Mouse (Mus musculus) neural tube, embryonic 11.5 days (tissue): Measurements from ENCODE around the gene Mtss1l. TPM values are rescaled to one million over a fixed set of nuclear protein-coding genes. Genes with fewer than 3 reads are reported as not detected.

Experiments used
- ATAC-seq: fragments of 200-750 bp; cut with Nextera tagmentation; 2 replicates; pipeline ENCODE4 v1.8.0; 2017; ENCODE audit warnings: moderate number of reproducible peaks, mild to moderate bottlenecking, moderate TSS enrichment, moderate library complexity; ENCODE audit not compliant: insufficient read depth, low FRiP score, low TSS enrichment
- DNase-seq: peaks from one replicate; pipeline ENCODE4 v3.0.0-alpha.2; 2015; ENCODE audit warnings: low spot score
- H3K27ac ChIP-seq: fragments of 300-500 bp; sonication (generic); 2 replicates; pipeline ENCODE4 v1.5.1; 2014; ENCODE audit warnings: low read depth, mild to moderate bottlenecking, low read length
- H3K27me3 ChIP-seq: fragments of 300-500 bp; sonication (generic); 2 replicates; pipeline ENCODE4 v1.6.1; 2014; ENCODE audit warnings: mild to moderate bottlenecking, low read length, mixed read lengths; ENCODE audit not compliant: control insufficient read depth, insufficient read depth
- H3K36me3 ChIP-seq: fragments of 300-500 bp; sonication (generic); 2 replicates; pipeline ENCODE4 v1.6.1; 2014; ENCODE audit warnings: mild to moderate bottlenecking, low read length, moderate library complexity, mixed read lengths; ENCODE audit not compliant: control insufficient read depth, insufficient read depth
- H3K4me1 ChIP-seq: fragments of 300-500 bp; sonication (generic); 2 replicates; pipeline ENCODE4 v1.6.1; 2014; ENCODE audit warnings: low read length, mixed read lengths; ENCODE audit not compliant: control insufficient read depth, insufficient read depth
- H3K4me2 ChIP-seq: fragments of 300-500 bp; sonication (generic); 2 replicates; pipeline ENCODE4 v1.6.1; 2014; ENCODE audit warnings: low read depth, mild to moderate bottlenecking, moderate library complexity
- H3K4me3 ChIP-seq: fragments of 300-500 bp; sonication (generic); 2 replicates; pipeline ENCODE4 v1.5.1; 2014; ENCODE audit warnings: low read depth, low read length
- H3K9ac ChIP-seq: fragments of 300-500 bp; sonication (generic); 2 replicates; pipeline ENCODE4 v1.6.1; 2014; ENCODE audit warnings: mild to moderate bottlenecking, low read length
- H3K9me3 ChIP-seq: fragments of 300-500 bp; sonication (generic); 2 replicates; pipeline ENCODE4 v1.6.1; 2016; ENCODE audit warnings: low read length; ENCODE audit not compliant: control insufficient read depth
- WGBS: fragments of 180-500 bp; shearing (Covaris S2); extraction: QIAGEN DNeasy Blood & Tissue Kit; methylation state at CpG from one replicate; pipeline ENCODE4 v1.1.7; 2014; 5-methylcytosine and 5-hydroxymethylcytosine counted together
- polyA plus RNA-seq: library from polyadenylated mRNA; unstranded; fragments of >200 nt; fragmentation: Nextera tagmentation; extraction: Ambion mirVana; gene quantifications from 2 replicates; pipeline ENCODE4 v1.2.1, GENCODE M21; 2014

Gene Mtss1l
- polyA plus RNA-seq, 1 experiment from 2014 or later = 18.3 TPM

DNA sequence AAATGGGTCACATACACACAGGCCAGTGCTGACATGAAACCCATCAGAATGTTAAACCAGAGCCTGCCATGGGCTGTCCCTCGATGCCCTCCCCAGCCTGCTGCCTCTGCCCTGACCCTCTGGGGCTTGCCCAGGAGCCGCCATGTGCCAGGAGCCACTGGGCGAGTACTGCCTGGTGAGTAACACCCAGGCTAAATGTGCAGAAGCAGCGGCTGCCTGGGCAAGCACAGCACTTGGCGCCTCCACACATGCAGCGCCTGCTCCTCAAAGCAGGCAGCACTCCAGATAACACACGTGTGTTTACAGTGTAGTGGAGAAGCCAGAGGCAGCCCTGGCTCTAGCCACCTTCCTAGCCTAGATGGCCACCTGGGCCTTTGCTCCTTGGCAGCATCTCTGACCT lies 8.2 kb upstream of the Mtss1l start:
- Histone ChIP-seq H3K9ac (no peak overlapping the region), H3K4me1 (peaks cover 11% of the 10 kb centered on the region; the same call in 1 of the 2 replicates), H3K4me3 (no peak overlapping the region), H3K36me3 (no peaks in the 10 kb centered on the region; the same call in 1 of the 2 replicates), H3K4me2 (no peak overlapping the region), H3K27ac (no peak overlapping the region), H3K9me3 (no peaks in the 10 kb centered on the region), H3K27me3 (no peaks in the 10 kb centered on the region)
- 96% methylated on average over 7 of the region's 7 CpGs for WGBS
- DNase-seq (no peak), ATAC-seq (no peak)

DNA sequence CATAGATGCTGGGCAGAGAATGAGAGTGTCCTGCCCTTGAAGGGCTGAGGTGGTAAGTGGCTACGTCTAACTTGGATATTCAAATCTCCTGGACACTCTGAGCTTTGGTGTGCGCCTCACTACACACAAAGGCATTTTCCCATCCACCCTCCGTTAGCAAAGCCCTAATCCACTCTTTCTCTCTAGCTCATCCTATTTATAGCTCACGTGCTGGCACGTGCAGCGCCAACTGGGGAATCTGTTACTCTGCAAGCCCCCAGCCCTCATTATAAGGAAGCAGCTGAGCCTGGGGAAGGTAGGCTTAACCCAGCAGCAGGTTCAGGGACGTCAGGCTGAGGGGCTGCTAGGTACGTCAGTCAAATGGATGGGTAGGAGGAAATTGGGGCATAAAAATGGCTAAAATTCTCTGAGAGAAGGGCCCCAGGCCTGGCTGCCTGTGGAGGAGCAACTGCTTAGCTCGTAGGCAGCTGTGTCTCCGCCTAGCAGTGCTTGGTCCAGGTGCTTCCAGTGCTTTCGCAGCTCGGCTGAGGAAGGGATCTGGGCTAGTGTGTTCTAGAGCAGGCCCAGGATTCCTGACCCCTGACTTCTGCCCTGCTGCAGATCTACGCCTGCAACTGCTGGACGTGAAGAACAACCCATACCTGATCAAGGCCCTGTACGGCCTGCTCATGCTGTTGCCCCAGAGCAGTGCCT lies 6.3 kb upstream of the Mtss1l start:
- Histone ChIP-seq H3K4me1 (peaks cover 18% of the 10 kb centered on the region), H3K27ac (no peak overlapping the region), H3K9ac (no peak overlapping the region), H3K4me2 (no peak overlapping the region), H3K36me3 (no peaks in the 10 kb centered on the region; the same call in 1 of the 2 replicates), H3K4me3 (no peak overlapping the region), H3K9me3 (no peaks in the 10 kb centered on the region), H3K27me3 (no peaks in the 10 kb centered on the region)
- DNase-seq (no peak), ATAC-seq (no peak)
- WGBS = 85% methylated on average over 15 of the region's 15 CpGs

DNA sequence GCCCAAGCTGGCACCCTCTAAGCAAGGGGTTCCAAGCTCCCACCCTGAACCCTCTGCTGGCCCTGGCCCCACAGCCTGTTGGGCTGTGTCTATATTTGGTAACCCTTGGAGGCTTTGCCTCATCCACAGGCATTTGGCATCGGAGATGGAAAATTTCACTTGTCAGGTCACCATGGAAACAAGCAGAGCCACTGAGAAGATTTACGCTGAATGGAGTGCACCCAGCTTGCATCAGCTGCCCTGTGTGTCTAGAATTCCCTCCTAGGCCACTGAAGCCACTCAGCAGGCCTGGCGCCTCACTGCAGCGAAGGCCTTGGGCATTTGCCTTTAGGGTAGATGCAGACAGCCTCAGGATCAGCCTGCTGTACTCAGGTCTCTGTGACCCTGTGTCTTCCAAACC lies 5.2 kb upstream of the Mtss1l start:
- Histone ChIP-seq H3K36me3 (no peaks in the 10 kb centered on the region; the same call in 1 of the 2 replicates), H3K9me3 (no peaks in the 10 kb centered on the region), H3K4me1 (peaks cover 26% of the 10 kb centered on the region), H3K4me3 (no peak overlapping the region), H3K9ac (0 out of 2 replicates have a peak overlapping the region, but pooled peaks have one; percentile 10), H3K4me2 (no peak overlapping the region), H3K27me3 (no peaks in the 10 kb centered on the region), H3K27ac (0 out of 2 replicates have a peak overlapping the region, but pooled peaks have one; percentile 23)
- no peak for DNase-seq
- no peak for ATAC-seq
- 70% methylated on average over 4 of the region's 4 CpGs for whole genome bisulfite sequencing

- Histone ChIP-seq H3K4me1 (peaks cover 26% of the 10 kb centered on the region), H3K4me2 (no peak overlapping the region), H3K27me3 (no peaks in the 10 kb centered on the region), H3K27ac (no peak overlapping the region), H3K4me3 (no peak overlapping the region), H3K9me3 (no peaks in the 10 kb centered on the region), H3K36me3 (no peaks in the 10 kb centered on the region; the same call in 1 of the 2 replicates), H3K9ac (no peak overlapping the region)
- ATAC-seq (no peak), DNase-seq (no peak)
- WGBS = 57% methylated on average over 7 of the region's 7 CpGs
Observed at GRCm38 (mm10) chr8:110717131-110717530, 4.1 kb upstream of the Mtss1l start.

GRCm38 (mm10) chr8:110718209-110718968 lies 2.9 kb upstream of the Mtss1l start:
- Histone ChIP-seq H3K9ac (no peak overlapping the region; the same call in 1 of the 2 replicates), H3K4me1 (peaks cover 30% of the 10 kb centered on the region), H3K4me3 (no peak overlapping the region), H3K4me2 (no peak overlapping the region), H3K27me3 (no peaks in the 10 kb centered on the region), H3K36me3 (no peaks in the 10 kb centered on the region), H3K27ac (no peak overlapping the region), H3K9me3 (no peaks in the 10 kb centered on the region)
- 86% methylated on average over 8 of the region's 8 CpGs for WGBS
- DNase-seq = no peak
- ATAC-seq = no peak

DNA sequence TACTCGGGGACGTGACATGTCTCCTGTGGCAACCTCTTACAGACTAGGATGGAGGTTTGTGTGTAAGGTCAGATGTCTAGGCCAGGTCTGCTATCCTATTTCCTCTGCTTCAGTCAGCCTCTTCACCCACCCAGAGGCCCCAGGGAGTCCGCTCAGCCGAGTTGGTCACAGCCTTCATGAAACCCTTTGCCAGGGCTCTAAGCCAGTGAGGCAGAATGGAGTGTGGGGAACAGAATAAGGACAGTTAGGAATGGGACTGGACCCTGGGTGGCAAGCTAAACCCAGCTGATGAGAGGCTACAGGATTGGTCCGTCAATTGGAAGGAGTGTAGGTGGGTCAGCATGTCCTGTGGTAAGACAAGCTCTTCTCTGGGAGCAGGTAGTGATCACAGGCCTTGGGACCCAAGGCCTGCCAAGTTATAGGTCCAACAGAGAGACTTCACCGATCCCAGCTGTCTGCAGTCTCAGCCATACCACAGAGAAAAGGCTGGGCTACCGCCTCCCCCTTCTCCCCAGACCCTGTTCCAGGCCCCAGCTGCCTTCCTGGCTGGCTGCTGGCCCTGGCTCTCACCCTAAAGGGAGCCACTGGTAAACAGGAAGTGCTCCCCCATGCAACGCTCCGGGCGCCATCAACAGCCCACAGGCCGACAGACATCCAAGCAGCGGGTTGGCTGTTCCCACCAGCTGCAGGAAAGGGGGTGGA lies 2.2 kb upstream of the Mtss1l start:
- H3K36me3 ChIP-seq = no peaks in the 10 kb centered on the region
- no peaks in the 10 kb centered on the region for H3K9me3 ChIP-seq
- H3K4me2 ChIP-seq = no peak overlapping the region
- no peaks in the 10 kb centered on the region for H3K27me3 ChIP-seq
- no peak overlapping the region for H3K4me3 ChIP-seq
- ATAC-seq (no peak), DNase-seq (no peak)
- H3K27ac ChIP-seq = no peak overlapping the region
- H3K9ac ChIP-seq = 0 out of 2 replicates have a peak overlapping the region, but pooled peaks have one; percentile 22
- peaks cover 30% of the 10 kb centered on the region for H3K4me1 ChIP-seq
- WGBS = 55% methylated on average over 12 of the region's 12 CpGs

DNA sequence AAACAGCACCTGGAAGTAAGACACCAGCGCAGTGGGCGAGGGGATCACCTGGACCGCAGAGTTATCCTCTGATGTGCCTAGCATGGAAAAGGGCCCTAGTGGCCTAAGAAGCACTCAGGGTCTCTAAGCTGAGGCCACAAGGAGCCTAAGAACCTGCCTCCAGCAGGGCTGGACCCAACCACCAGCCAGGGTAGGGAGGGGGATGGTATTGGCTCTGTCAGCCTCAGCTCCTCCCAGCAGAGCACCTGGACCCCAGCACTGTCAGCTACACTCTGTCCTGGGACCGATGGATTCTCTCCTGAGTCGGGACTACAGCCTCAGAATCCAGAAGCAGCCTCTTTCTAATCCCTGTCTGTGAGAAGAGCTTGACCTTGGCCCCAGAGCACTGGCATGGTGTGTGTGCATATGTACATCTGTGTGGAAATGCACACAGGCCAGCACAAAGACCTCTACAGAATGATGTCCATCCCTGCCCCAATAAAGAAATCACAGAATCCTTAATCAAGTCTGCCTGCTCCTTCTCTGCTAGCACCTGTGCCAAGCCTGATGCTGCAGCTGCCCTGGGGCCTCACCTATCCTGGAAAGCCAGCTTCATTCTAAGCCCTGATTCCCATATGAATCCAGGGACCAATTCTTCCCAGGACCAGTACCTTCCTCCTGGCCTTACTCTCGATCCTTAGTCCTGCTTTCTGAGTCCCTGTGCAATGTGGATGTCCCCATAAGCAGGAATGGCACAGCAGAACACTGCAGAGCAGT lies 1.2 kb upstream of the Mtss1l start:
- Histone ChIP-seq H3K9me3 (no peaks in the 10 kb centered on the region), H3K27me3 (no peaks in the 10 kb centered on the region), H3K36me3 (no peaks in the 10 kb centered on the region), H3K9ac (0 out of 2 replicates have a peak overlapping the region, but pooled peaks have one; percentile 89), H3K4me3 (no peak overlapping the region), H3K27ac (0 out of 2 replicates have a peak overlapping the region, but pooled peaks have one; percentile 88), H3K4me1 (peaks cover 32% of the 10 kb centered on the region), H3K4me2 (peak overlapping the region; percentile 67; the same call in 1 of the 2 replicates)
- 52% methylated on average over 6 of the region's 6 CpGs for WGBS
- no peak for DNase-seq
- no peak for ATAC-seq
